Comparison of ENCODE assay signal across 18 mouse cellular contexts in genomic region chr15:27321915-27322665, GRCm38 (mm10).
A peak's percentile ranks its signal among the peaks of the same experiment; 100 is the strongest.
DNase-seq lines count a peak whose midpoint lies in the region; TF ChIP-seq lines count a peak whose summit lies in the region.
"Had no signal": no experiment of that assay in that cellular context is flagged by ENCODE, and none has a peak within 500 bp of the region (broad histone marks: within the 10 kb centered on the region; RNA-seq: fewer than 3 reads in every experiment).

No protein-coding gene starts in this region.

- peak overlapping the region; percentile 54 for H3K27ac ChIP-seq in left cerebral cortex, adult 2 months
- H3K27ac ChIP-seq: embryonic facial prominence, embryonic 13.5 days; forebrain, embryonic 10.5 days; hindbrain, embryonic 14.5 days; intestine, embryonic 15.5 days; kidney, embryonic 15.5 days; limb, embryonic 15.5 days had no signal

- DNase-seq in left cerebral cortex, adult 2 months (ENCODE audit: extremely low spot score in 1 of 2, low spot score in 2 of 2) = peak; percentile 45 to 56
- no peak for DNase-seq in left cerebral cortex, adult 11 months (ENCODE audit: low spot score)
- DNase-seq in Muller cell, postnatal 12 days (ENCODE audit: inconsistent ontology term) = peak; percentile 57
- DNase-seq in frontal cortex, adult 2 months (ENCODE audit: extremely low spot score in 1 of 2, low spot score in 1 of 2) = peak; percentile 34 to 77
- peak; percentile 43 to 68 for DNase-seq in right cerebral cortex, postnatal 36 days (ENCODE audit: low spot score in 2 of 2)
- no peak for DNase-seq in urinary bladder, postnatal 14 days (ENCODE audit: low spot score)
- DNase-seq in kidney, adult 8-10 months = no peak
- DNase-seq: adrenal gland, postnatal 14 days; cerebellum, adult 18-20 months; heart, postnatal 14 days; liver, postnatal 0 days; thymus, postnatal 4 days had no signal

- H3K4me3 ChIP-seq in left cerebral cortex, adult 2 months = no peak overlapping the region
- H3K4me3 ChIP-seq: embryonic facial prominence, embryonic 13.5 days; forebrain, embryonic 10.5 days; intestine, embryonic 15.5 days; kidney, embryonic 15.5 days; limb, embryonic 15.5 days had no signal

- TF ChIP-seq CTCF in left cerebral cortex, adult 2 months (IDR thresholded peaks at IDR 0.05) = no peak

- intact Hi-C loops in left cerebral cortex, adult 2 months (cut with DNase I) = loop anchor here (1.0 to 10.0 kb wide), 3 partner anchors 83 to 291 kb away; partner anchors contain the start of gene Ank

Comparison
In these comparisons a context has a peak if more than half of its experiments do, and no peak if none do; other contexts are left out.
1. DNase-seq: peak in left cerebral cortex, adult 2 months (2 of 2), Muller cell, postnatal 12 days (single experiment), frontal cortex, adult 2 months (2 of 2) and right cerebral cortex, postnatal 36 days (2 of 2); none in left cerebral cortex, adult 11 months (single experiment), urinary bladder, postnatal 14 days (single experiment) and kidney, adult 8-10 months (0 of 2).